Mouse (Mus musculus): Measurements from ENCODE around the gene Bzw1.

- TF ChIP-seq CTCF (IDR thresholded peaks at IDR 0.05; ENCODE audit: borderline replicate concordance, extremely low read depth, insufficient read depth, insufficient read length) = no peak
- TF ChIP-seq POLR2A (IDR thresholded peaks at IDR 0.05; ENCODE audit: borderline replicate concordance, extremely low read depth, insufficient read depth, insufficient read length, poor library complexity, severe bottlenecking) = no peak
Measured at GRCm38 (mm10) chr1:58343861-58344260, 48.8 kb upstream of the Bzw1 start.
